Mouse (Mus musculus): Measurements from ENCODE around the gene Usp12. TPM values are rescaled to one million over a fixed set of nuclear protein-coding genes. Genes with fewer than 3 reads are reported as not detected.

Usp12 gene
- polyA plus RNA-seq, 1 experiment, result 18.9 TPM

- H3K4me3 ChIP-seq (ENCODE audit: insufficient read depth, low read depth, low read length), result no peak overlapping the region
- WGBS, result 38% methylated on average over 8 of the region's 8 CpGs
- H3K4me1 ChIP-seq (ENCODE audit: control insufficient read depth, insufficient read depth, low read length), result peaks cover 65% of the 10 kb centered on the region
These were observed 3.9 kb downstream of the Usp12 start for GRCm38 (mm10) chr5:146790944-146791343.

DNA sequence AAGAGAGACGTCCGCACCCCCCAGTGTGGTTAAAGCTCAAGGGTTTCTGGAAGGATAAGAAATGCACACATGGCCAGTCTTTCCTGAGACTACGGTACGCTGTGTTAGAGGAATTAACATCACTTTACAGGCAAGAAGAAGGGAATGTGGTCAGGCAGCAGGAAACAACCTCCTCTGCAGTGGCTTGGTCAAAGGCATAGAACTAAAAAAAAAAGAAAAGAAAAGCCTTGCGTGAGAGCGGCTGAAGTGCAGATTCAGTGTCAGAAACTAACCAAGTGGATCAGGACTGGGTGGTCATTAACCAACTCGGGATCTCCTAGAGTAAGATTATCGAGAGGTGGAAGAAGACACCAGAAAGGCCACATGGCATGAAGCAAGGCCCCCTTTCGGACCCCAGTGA, 5.4 kb downstream of the Usp12 start:
- Histone ChIP-seq H3K27ac (ENCODE audit: insufficient read depth, low read depth, low read length) (peak overlapping the region; percentile 56; the same call in 1 of the 2 replicates), H3K27me3 (replicated peaks; ENCODE audit: control insufficient read depth, insufficient read depth, low read length) (no peaks in the 10 kb centered on the region), H3K4me1 (ENCODE audit: control insufficient read depth, insufficient read depth, low read length) (peaks cover 69% of the 10 kb centered on the region), H3K4me3 (ENCODE audit: insufficient read depth, low read depth, low read length) (no peak overlapping the region), H3K36me3 (ENCODE audit: control insufficient read depth, insufficient read depth, low read length) (no peaks in the 10 kb centered on the region)
- peak; percentile 86 for DNase-seq
- TF ChIP-seq CTCF (conservative IDR thresholded peaks at IDR 0.05; ENCODE audit: insufficient read depth, insufficient read length, low read depth, low read length) (no peak), POLR2A (IDR thresholded peaks at IDR 0.05; ENCODE audit: low read depth, low read length) (no peak)
- 29% methylated on average over 9 of the region's 9 CpGs for WGBS

More at GRCm38 (mm10) chr5:146790944-146791343, 3.9 kb downstream of the Usp12 start:
- no peaks in the 10 kb centered on the region for H3K27me3 ChIP-seq (replicated peaks; ENCODE audit: control insufficient read depth, insufficient read depth, low read length)
- DNase-seq, result peak; percentile 42
- no peaks in the 10 kb centered on the region for H3K36me3 ChIP-seq (ENCODE audit: control insufficient read depth, insufficient read depth, low read length)
- TF ChIP-seq CTCF (conservative IDR thresholded peaks at IDR 0.05; ENCODE audit: insufficient read depth, insufficient read length, low read depth, low read length), result no peak
- no peak for TF ChIP-seq POLR2A (IDR thresholded peaks at IDR 0.05; ENCODE audit: low read depth, low read length)
- H3K27ac ChIP-seq (ENCODE audit: insufficient read depth, low read depth, low read length), result no peak overlapping the region

DNA sequence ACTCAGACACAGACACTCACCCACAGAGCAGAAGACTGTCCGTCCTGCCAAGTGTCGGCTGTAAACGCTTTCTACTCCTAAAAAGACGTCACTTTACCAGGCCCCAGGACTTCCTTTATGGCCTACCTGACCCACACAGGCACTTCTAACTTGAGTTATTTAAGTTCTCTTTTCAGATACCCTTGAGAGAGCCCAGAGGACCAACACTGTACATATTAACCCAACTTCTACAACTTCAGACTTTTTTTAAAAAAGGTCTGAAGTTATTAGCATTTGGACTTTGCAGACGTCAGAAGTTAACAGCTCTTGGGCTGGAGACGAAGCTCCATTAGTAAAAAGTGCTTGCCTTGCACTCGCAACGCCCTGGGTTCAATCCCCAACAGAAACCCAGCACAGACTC, 8.7 kb downstream of the Usp12 start:
- Histone ChIP-seq H3K36me3 (ENCODE audit: control insufficient read depth, insufficient read depth, low read length) (no peaks in the 10 kb centered on the region), H3K27me3 (replicated peaks; ENCODE audit: control insufficient read depth, insufficient read depth, low read length) (no peaks in the 10 kb centered on the region), H3K4me1 (ENCODE audit: control insufficient read depth, insufficient read depth, low read length) (peaks cover 53% of the 10 kb centered on the region), H3K27ac (ENCODE audit: insufficient read depth, low read depth, low read length) (peak overlapping the region; percentile 83), H3K4me3 (ENCODE audit: insufficient read depth, low read depth, low read length) (no peak overlapping the region)
- TF ChIP-seq CTCF (conservative IDR thresholded peaks at IDR 0.05; ENCODE audit: insufficient read depth, insufficient read length, low read depth, low read length), result no peak
- peak; percentile 63 for DNase-seq
- 22% methylated on average over 8 of the region's 8 CpGs for WGBS

DNA sequence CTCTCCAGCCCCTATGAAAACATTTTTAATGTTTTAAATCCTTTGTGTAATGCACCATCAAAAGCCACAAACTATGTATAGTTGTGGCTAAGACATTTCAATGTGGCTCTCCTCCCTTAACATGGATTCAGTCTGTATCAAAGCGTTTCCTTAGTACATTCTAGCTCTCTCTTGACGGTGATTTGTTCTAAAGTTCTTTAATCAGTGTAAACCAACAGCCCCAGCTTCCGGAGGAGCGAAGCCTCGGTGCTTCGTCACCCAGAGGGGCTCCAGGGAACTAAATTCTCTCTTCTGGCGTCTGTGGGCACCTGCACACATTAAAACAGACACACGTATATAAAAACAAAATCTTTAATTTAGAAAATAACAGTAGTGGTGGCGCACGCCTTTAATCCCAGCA, 10.9 kb downstream of the Usp12 start:
- Histone ChIP-seq H3K4me1 (ENCODE audit: control insufficient read depth, insufficient read depth, low read length) (peaks cover 52% of the 10 kb centered on the region), H3K27me3 (replicated peaks; ENCODE audit: control insufficient read depth, insufficient read depth, low read length) (no peaks in the 10 kb centered on the region), H3K36me3 (ENCODE audit: control insufficient read depth, insufficient read depth, low read length) (no peaks in the 10 kb centered on the region), H3K4me3 (ENCODE audit: insufficient read depth, low read depth, low read length) (no peak overlapping the region), H3K27ac (ENCODE audit: insufficient read depth, low read depth, low read length) (no peak overlapping the region)
- DNase-seq, result no peak
- no peak for TF ChIP-seq POLR2A (IDR thresholded peaks at IDR 0.05; ENCODE audit: low read depth, low read length)
- TF ChIP-seq CTCF (conservative IDR thresholded peaks at IDR 0.05; ENCODE audit: insufficient read depth, insufficient read length, low read depth, low read length), result no peak
- WGBS, result 93% methylated on average over 10 of the region's 10 CpGs

- TF ChIP-seq CTCF (conservative IDR thresholded peaks at IDR 0.05; ENCODE audit: insufficient read depth, insufficient read length, low read depth, low read length), result peak; percentile 62
- TF ChIP-seq POLR2A (IDR thresholded peaks at IDR 0.05; ENCODE audit: low read depth, low read length), result no peak
- Histone ChIP-seq H3K4me3 (ENCODE audit: insufficient read depth, low read depth, low read length) (no peak overlapping the region), H3K36me3 (ENCODE audit: control insufficient read depth, insufficient read depth, low read length) (no peaks in the 10 kb centered on the region), H3K27me3 (replicated peaks; ENCODE audit: control insufficient read depth, insufficient read depth, low read length) (no peaks in the 10 kb centered on the region), H3K4me1 (ENCODE audit: control insufficient read depth, insufficient read depth, low read length) (peaks cover 46% of the 10 kb centered on the region), H3K27ac (ENCODE audit: insufficient read depth, low read depth, low read length) (no peak overlapping the region)
- peak; percentile 71 for DNase-seq
- WGBS, result 58% methylated on average over 10 of the region's 10 CpGs
These were observed 11.5 kb downstream of the Usp12 start for GRCm38 (mm10) chr5:146783300-146783699.

DNA sequence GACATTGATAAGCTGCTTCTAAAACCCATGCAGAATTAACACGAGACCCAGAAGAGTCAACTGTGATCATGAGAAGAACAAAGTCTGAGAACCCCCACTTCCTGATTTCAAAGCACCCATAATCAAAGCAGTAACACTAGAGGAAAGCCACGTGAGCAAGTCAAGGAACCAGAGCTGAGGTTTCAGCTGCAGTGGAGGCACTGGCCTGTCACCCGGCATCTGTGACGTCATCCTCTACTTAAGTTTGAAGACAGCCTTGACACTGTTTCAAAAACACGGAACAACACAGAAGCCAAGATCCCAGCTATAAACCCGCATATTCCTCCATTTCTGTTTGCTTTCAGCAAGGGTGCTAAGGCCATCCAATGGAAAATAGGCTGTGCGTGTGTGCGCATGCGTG, 13.1 kb downstream of the Usp12 start:
- TF ChIP-seq POLR2A (IDR thresholded peaks at IDR 0.05; ENCODE audit: low read depth, low read length) (no peak), CTCF (conservative IDR thresholded peaks at IDR 0.05; ENCODE audit: insufficient read depth, insufficient read length, low read depth, low read length) (no peak)
- Histone ChIP-seq H3K27ac (ENCODE audit: insufficient read depth, low read depth, low read length) (no peak overlapping the region), H3K4me1 (ENCODE audit: control insufficient read depth, insufficient read depth, low read length) (peaks cover 42% of the 10 kb centered on the region), H3K27me3 (replicated peaks; ENCODE audit: control insufficient read depth, insufficient read depth, low read length) (no peaks in the 10 kb centered on the region), H3K36me3 (ENCODE audit: control insufficient read depth, insufficient read depth, low read length) (no peaks in the 10 kb centered on the region), H3K4me3 (ENCODE audit: insufficient read depth, low read depth, low read length) (no peak overlapping the region)
- no peak for DNase-seq
- 71% methylated on average over 9 of the region's 9 CpGs for WGBS

DNA sequence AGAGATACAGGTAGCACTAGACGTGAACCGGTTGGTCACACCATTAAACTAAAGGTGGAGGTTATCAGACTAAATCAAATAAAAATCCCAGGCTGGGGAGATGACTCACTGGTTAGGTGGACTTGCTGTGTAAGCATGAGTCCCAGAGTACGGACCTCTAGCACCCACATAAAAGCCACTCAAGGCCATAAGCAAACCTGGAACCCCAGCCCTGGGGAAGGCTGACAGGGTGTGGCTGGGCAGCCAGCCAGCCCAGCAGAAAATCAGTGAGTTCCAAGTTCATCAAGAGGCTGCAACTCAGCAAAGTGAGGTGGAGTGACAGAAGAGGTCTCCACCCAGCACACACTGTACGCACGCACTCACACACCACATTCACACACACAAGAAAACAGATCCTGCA, 14.9 kb downstream of the Usp12 start:
- peak; percentile 77 for DNase-seq
- Histone ChIP-seq H3K4me1 (ENCODE audit: control insufficient read depth, insufficient read depth, low read length) (peaks cover 33% of the 10 kb centered on the region), H3K36me3 (ENCODE audit: control insufficient read depth, insufficient read depth, low read length) (no peaks in the 10 kb centered on the region), H3K27me3 (replicated peaks; ENCODE audit: control insufficient read depth, insufficient read depth, low read length) (no peaks in the 10 kb centered on the region), H3K4me3 (ENCODE audit: insufficient read depth, low read depth, low read length) (no peak overlapping the region), H3K27ac (ENCODE audit: insufficient read depth, low read depth, low read length) (0 out of 2 replicates have a peak overlapping the region, but pooled peaks have one; percentile 18)
- TF ChIP-seq CTCF (conservative IDR thresholded peaks at IDR 0.05; ENCODE audit: insufficient read depth, insufficient read length, low read depth, low read length), result no peak
- no peak for TF ChIP-seq POLR2A (IDR thresholded peaks at IDR 0.05; ENCODE audit: low read depth, low read length)
- WGBS, result 33% methylated on average over 5 of the region's 5 CpGs

Data from kidney, adult 2 months (tissue).